Mouse (Mus musculus) forebrain, embryonic 11.5 days (tissue): ENCODE data around the gene Sh2d2a. TPM values are rescaled to one million over a fixed set of nuclear protein-coding genes. Genes with fewer than 3 reads are reported as not detected.
"Not testable (repeated sequence)": the region's sequence is repeated elsewhere in the genome, so short reads cannot be mapped to it uniquely, and the experiment has no call there.

Experiments used
- ATAC-seq: fragments of 200-750 bp; cut with Nextera tagmentation; replicated peaks from 2 replicates; pipeline ENCODE4 v1.8.0; 2017; ENCODE audit warnings: moderate TSS enrichment; ENCODE audit not compliant: low FRiP score
- DNase-seq: peaks from one replicate; pipeline ENCODE4 v3.0.0-alpha.2; 2017; ENCODE audit warnings: low spot score
- H3K27ac ChIP-seq: fragments of 300-500 bp; sonication (generic); 2 replicates; pipeline ENCODE4 v1.5.1; 2014; ENCODE audit warnings: low read depth, low read length
- H3K27me3 ChIP-seq: fragments of 300-500 bp; sonication (generic); 2 replicates; pipeline ENCODE4 v1.6.1; 2014; ENCODE audit warnings: mild to moderate bottlenecking, low read length, mixed read lengths; ENCODE audit not compliant: control insufficient read depth, insufficient read depth
- H3K36me3 ChIP-seq: fragments of 300-500 bp; sonication (generic); 2 replicates; pipeline ENCODE4 v1.6.1; 2014; ENCODE audit warnings: mild to moderate bottlenecking, low read length, moderate library complexity, mixed read lengths; ENCODE audit not compliant: control insufficient read depth, insufficient read depth
- H3K4me1 ChIP-seq: fragments of 300-500 bp; sonication (generic); replicated peaks from 2 replicates; pipeline ENCODE4 v1.6.1; 2014; ENCODE audit warnings: low read length, mixed read lengths; ENCODE audit not compliant: control insufficient read depth, insufficient read depth
- H3K4me2 ChIP-seq: fragments of 300-500 bp; sonication (generic); 2 replicates; pipeline ENCODE4 v1.6.1; 2014; ENCODE audit warnings: low read depth, mild to moderate bottlenecking, low read length, moderate library complexity, mixed read lengths; ENCODE audit not compliant: severe bottlenecking
- H3K4me3 ChIP-seq: fragments of 300-500 bp; sonication (generic); 2 replicates; pipeline ENCODE4 v1.5.1; 2014; ENCODE audit warnings: low read depth, low read length
- H3K9ac ChIP-seq: fragments of 300-500 bp; sonication (generic); 2 replicates; pipeline ENCODE4 v1.6.1; 2014; ENCODE audit warnings: low read length
- H3K9me3 ChIP-seq: fragments of 300-500 bp; sonication (generic); 2 replicates; pipeline ENCODE4 v1.6.1; 2016; ENCODE audit warnings: low read length, mixed read lengths; ENCODE audit not compliant: control insufficient read depth
- WGBS: fragments of 180-500 bp; shearing (Covaris S2); extraction: QIAGEN DNeasy Blood & Tissue Kit; methylation state at CpG from one replicate; pipeline ENCODE4 v1.1.7; 2014; 5-methylcytosine and 5-hydroxymethylcytosine counted together
- polyA plus RNA-seq: library from polyadenylated mRNA; unstranded; fragments of >200 nt; fragmentation: Nextera tagmentation; extraction: Ambion mirVana; gene quantifications from 2 replicates; pipeline ENCODE4 v1.2.1, GENCODE M21; 2014

Gene Sh2d2a
- polyA plus RNA-seq, 1 experiment from 2014 or later: not detected

DNA sequence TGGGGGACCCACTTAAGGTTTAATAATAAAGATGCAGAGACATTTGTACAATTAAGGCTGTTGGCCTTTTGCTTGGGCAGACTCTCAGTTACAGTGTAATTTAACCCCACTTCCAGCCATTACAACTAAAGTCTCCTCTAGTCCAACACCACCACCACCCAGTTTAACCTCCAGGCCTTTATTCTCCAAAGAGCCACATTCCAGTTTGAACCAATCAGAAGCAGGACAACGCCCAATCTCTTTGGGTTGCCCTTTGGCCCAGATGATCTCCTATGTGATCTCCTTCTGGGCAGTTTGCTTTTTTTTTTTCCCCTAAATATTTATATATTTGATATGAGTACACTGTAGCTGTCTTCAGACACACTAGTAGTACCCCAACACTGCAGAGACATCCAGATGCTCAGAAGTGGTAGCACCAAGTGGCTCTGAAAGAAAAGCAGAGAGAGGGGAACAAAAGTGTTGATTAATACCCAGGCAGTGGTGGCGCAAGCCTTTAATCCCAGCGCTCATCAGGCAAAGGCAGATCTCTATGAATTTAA, 46.9 kb downstream of the Sh2d2a start:
- DNase-seq: no peak
- Histone ChIP-seq H3K27ac (no peak overlapping the region), H3K27me3 (no peaks in the 10 kb centered on the region), H3K36me3 (no peaks in the 10 kb centered on the region), H3K4me3 (no peak overlapping the region), H3K4me2 (no peak overlapping the region), H3K9ac (no peak overlapping the region), H3K9me3 (no peaks in the 10 kb centered on the region), H3K4me1 (no peaks in the 10 kb centered on the region)
- 69% methylated on average over 3 of the region's 3 CpGs for WGBS
- no peak for ATAC-seq

DNA sequence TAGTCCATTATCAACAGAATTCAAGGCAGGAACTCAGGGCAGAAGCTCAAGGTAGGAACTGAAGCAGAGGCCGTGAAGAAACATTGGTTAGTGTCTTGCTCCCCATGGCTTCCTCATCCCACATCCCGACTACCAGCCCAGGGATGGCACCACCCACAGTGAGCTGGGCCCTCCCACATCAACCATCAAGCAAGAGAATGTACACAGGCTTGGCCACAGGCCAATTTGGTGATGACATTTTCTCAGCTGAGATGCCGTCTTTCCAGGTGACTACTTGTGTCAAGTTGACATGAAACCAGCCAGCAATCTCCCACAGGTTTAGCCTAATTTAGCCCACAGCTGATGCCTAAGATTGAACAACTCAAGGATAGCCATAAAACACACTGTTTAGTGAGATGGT, 52.7 kb downstream of the Sh2d2a start:
- 82% methylated on average over 3 of the region's 3 CpGs for WGBS
- ATAC-seq: no peak
- no peaks in the 10 kb centered on the region for H3K4me1 ChIP-seq
- H3K36me3 ChIP-seq: no peaks in the 10 kb centered on the region
- H3K9me3 ChIP-seq: no peaks in the 10 kb centered on the region
- no peak for DNase-seq
- H3K27me3 ChIP-seq: no peaks in the 10 kb centered on the region
- H3K4me2 ChIP-seq: no peak overlapping the region
- H3K4me3 ChIP-seq: no peak overlapping the region
- H3K27ac ChIP-seq: no peak overlapping the region
- no peak overlapping the region for H3K9ac ChIP-seq

DNA sequence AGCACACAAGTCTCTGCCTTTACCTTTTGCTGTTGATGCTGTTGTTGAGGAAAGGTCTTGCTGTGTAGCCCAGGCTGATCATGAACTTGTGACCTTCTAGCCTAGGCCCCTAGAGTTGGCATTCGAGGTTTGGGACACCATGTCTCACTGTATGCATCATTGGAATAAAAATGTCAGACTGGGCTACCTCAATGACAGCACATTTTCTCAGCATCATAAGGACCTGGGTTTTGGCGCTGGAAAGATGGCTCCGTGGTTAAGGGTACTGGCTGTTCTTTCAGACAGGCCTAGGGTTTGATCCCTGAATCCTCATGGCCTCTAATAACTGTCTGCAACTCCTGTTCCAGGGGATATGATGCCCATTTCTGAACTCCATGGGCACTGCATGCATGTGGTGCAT, 53.2 kb downstream of the Sh2d2a start:
- WGBS: 84% methylated on average over 3 of the region's 3 CpGs
- Histone ChIP-seq H3K9ac (no peak overlapping the region), H3K4me1 (no peaks in the 10 kb centered on the region), H3K9me3 (no peaks in the 10 kb centered on the region), H3K4me2 (no peak overlapping the region), H3K27me3 (no peaks in the 10 kb centered on the region), H3K4me3 (no peak overlapping the region), H3K27ac (no peak overlapping the region), H3K36me3 (no peaks in the 10 kb centered on the region)
- no peak for DNase-seq
- ATAC-seq: no peak

DNA sequence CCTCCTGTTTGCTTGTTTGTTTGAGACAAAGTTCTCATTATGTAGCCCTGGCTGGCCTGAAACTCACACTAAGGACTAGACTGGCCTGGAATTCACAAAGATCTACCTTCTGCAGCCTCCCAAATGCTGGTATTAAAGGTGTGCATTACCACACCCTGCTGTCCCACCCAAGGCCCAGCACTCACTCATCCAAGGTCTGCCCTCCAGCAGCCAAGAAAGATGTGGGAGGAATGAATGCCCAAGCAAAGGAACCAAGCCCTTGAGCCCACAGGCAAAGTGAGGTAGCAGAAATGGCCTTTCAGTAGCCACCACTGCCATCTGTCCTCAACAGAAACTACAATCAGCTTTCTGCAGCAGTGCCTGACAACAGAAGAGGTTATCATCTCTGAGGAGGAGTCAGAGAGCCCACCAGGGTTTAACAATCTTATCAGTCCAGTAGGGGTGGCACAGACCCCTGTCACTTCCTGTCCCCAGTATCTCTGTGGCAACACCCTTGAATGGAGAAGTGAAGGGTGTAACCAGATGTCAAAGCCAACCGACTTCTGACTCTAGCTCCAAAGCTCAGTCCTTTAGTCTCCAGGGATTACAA, 54.6 kb downstream of the Sh2d2a start:
- Histone ChIP-seq H3K27me3 (no peaks in the 10 kb centered on the region), H3K9me3 (no peaks in the 10 kb centered on the region), H3K36me3 (no peaks in the 10 kb centered on the region), H3K4me3 (no peak overlapping the region), H3K4me1 (no peaks in the 10 kb centered on the region), H3K9ac (no peak overlapping the region), H3K4me2 (no peak overlapping the region), H3K27ac (no peak overlapping the region)
- DNase-seq (no peak), ATAC-seq (no peak)
- WGBS: 76% methylated on average over 1 of the region's 1 CpGs

DNA sequence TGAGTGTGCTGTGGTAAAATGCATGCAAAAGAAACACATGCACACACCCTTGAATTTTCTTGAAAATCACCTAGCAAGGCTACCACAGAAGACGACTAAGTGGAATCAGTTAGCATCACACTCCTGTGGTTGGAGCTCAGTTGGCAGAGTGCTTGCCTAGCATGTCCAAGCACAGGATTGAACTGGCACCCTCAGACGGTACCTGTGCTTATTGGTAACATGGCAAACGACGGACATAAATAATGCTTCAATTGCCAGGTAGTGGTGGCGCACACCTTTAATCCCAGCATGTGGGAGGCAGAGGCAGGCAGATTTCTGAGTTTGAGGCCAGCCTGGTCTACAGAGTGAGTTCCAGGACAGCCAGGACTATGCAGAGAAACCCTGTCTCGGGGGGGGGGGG, 55.4 kb downstream of the Sh2d2a start:
- not testable (repeated sequence) for H3K9ac ChIP-seq

DNA sequence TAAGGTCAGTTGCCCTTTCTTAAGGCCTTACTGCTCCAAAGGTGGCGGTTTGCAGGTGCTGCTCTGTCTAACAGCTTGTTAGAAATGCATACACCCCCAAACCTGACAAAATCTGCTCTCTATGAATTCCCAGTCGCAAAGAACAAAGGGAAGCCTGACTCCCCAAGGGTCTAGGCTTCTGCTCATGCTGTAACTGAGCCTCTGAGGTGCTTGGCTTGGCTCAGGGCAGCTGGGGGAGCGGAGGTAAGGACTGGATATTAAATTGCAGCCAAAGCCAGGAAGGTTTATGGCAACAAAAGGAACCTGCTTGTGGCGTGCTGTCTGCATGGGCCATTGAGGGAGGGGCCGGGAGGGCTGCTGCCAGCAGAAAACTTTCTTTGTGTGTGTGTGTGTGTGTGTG, 57.3 kb downstream of the Sh2d2a start:
- Histone ChIP-seq H3K36me3 (no peaks in the 10 kb centered on the region), H3K9ac (no peak overlapping the region), H3K4me1 (peaks cover 10% of the 10 kb centered on the region), H3K4me3 (no peak overlapping the region), H3K9me3 (no peaks in the 10 kb centered on the region), H3K27me3 (no peaks in the 10 kb centered on the region), H3K27ac (no peak overlapping the region), H3K4me2 (no peak overlapping the region)
- DNase-seq (no peak), ATAC-seq (no peak)
- 55% methylated on average over 5 of the region's 5 CpGs for WGBS

More for the DNA sequence above, 55.4 kb downstream of the Sh2d2a start:
- H3K4me3 ChIP-seq, H3K4me1 ChIP-seq, H3K27me3 ChIP-seq, H3K27ac ChIP-seq, H3K4me2 ChIP-seq, H3K36me3 ChIP-seq, DNase-seq, ATAC-seq, H3K9me3 ChIP-seq: not testable (repeated sequence)
- WGBS: 93% methylated on average over 5 of the region's 6 CpGs

Other genes with a start within 250 kb of the Sh2d2a start
- 17.3 and 20.1 TPM in 2 replicates for gene Arhgef11, start 229.2 kb upstream of the Sh2d2a start, polyA plus RNA-seq
- gene Lrrc71, start 98.1 kb upstream of the Sh2d2a start, polyA plus RNA-seq: 0.24 and 0.55 TPM in 2 replicates
- 0.16 and 0.45 TPM in 2 replicates for gene Ntrk1, start 51.6 kb upstream of the Sh2d2a start, polyA plus RNA-seq
- gene Insrr, start 49.8 kb upstream of the Sh2d2a start, polyA plus RNA-seq: 0.32 and 0.33 TPM in 2 replicates
- gene Pear1, start 22.4 kb upstream of the Sh2d2a start, polyA plus RNA-seq: 8.2 and 8.6 TPM in 2 replicates
- 19.6 and 22.3 TPM in 2 replicates for gene Prcc, start 38.9 kb downstream of the Sh2d2a start, polyA plus RNA-seq
- gene Hdgf, start 59.6 kb downstream of the Sh2d2a start, polyA plus RNA-seq: 325 and 329 TPM in 2 replicates
- gene Mrpl24, start 72.8 kb downstream of the Sh2d2a start, polyA plus RNA-seq: 69.4 and 74.5 TPM in 2 replicates
- 73.9 and 78.7 TPM in 2 replicates for gene Isg20l2, start 83.6 kb downstream of the Sh2d2a start, polyA plus RNA-seq
- gene Rrnad1, start 84.0 kb downstream of the Sh2d2a start, polyA plus RNA-seq: 22.2 and 23.2 TPM in 2 replicates
- gene Crabp2, start 101.9 kb downstream of the Sh2d2a start, polyA plus RNA-seq: 409 and 417 TPM in 2 replicates
- 92.0 and 99.9 TPM in 2 replicates for gene Nes, start 124.3 kb downstream of the Sh2d2a start, polyA plus RNA-seq
- gene Bcan, start 153.5 kb downstream of the Sh2d2a start, polyA plus RNA-seq: 0.52 and 0.72 TPM in 2 replicates
- 0.27 and 0.39 TPM in 2 replicates for gene Hapln2, start 180.8 kb downstream of the Sh2d2a start, polyA plus RNA-seq
- gene Gpatch4, start 196.4 kb downstream of the Sh2d2a start, polyA plus RNA-seq: 32.8 and 39.0 TPM in 2 replicates
- gene Naxe, start 211.7 kb downstream of the Sh2d2a start, polyA plus RNA-seq: 123 and 130 TPM in 2 replicates
- gene Ttc24, start 231.5 kb downstream of the Sh2d2a start, polyA plus RNA-seq: not detected in 2 replicates
- gene Iqgap3, start 235.2 kb downstream of the Sh2d2a start, polyA plus RNA-seq: 26.8 and 27.0 TPM in 2 replicates